Mouse (Mus musculus) CD4-positive, CD25-positive, alpha-beta regulatory T cell, adult 4 months (primary cell): Measurements from ENCODE around the gene Gm3327. TPM values are rescaled to one million over a fixed set of nuclear protein-coding genes. Genes with fewer than 3 reads are reported as not detected.
"Not testable (repeated sequence)": the region's sequence is repeated elsewhere in the genome, so short reads cannot be mapped to it uniquely, and the experiment has no call there.

ENCODE experiments used
- ATAC-seq: one replicate; pipeline ENCODE4 v1.8.0; 2017
- polyA plus RNA-seq, 2 experiments: library from polyadenylated mRNA; unstranded; fragments of 100-300 nt; shearing (Covaris generic); gene quantifications; one replicate each; pipeline ENCODE4 v1.2.1; 2017

Gene Gm3327
- polyA plus RNA-seq: not detected

GRCm38 (mm10) chr14:44123551-44123950 is at the start of gene Gm3327:
Gm3327 (plus strand) TSS chr14:44123851.
- ATAC-seq: not testable (repeated sequence)

- not testable (repeated sequence) for ATAC-seq
Measured at GRCm38 (mm10) chr14:44077785-44078341, 45.8 kb upstream of the Gm3327 start.

- not testable (repeated sequence) for ATAC-seq
Measured at GRCm38 (mm10) chr14:44086588-44086987, 37.1 kb upstream of the Gm3327 start.

GRCm38 (mm10) chr14:44087535-44087934 is 36.1 kb upstream of the Gm3327 start:
- not testable (repeated sequence) for ATAC-seq

GRCm38 (mm10) chr14:44091524-44091923 is 32.1 kb upstream of the Gm3327 start:
- not testable (repeated sequence) for ATAC-seq

GRCm38 (mm10) chr14:44094445-44094844 is 29.2 kb upstream of the Gm3327 start:
- ATAC-seq: not testable (repeated sequence)

- not testable (repeated sequence) for ATAC-seq
Measured at GRCm38 (mm10) chr14:44100030-44100429, 23.6 kb upstream of the Gm3327 start.

GRCm38 (mm10) chr14:44102354-44102753 is 21.3 kb upstream of the Gm3327 start, which contains the start of gene Ear2:
Ear2 (plus strand) TSS chr14:44102654.
- ATAC-seq: not testable (repeated sequence)

- no peak for ATAC-seq
Measured at GRCm38 (mm10) chr14:44110981-44111380, 12.7 kb upstream of the Gm3327 start.

Other genes starting within 250 kb of the Gm3327 start
- not detected for gene Ear1, start 248.3 kb upstream of the Gm3327 start, polyA plus RNA-seq
- not detected for gene Ear10, start 200.3 kb upstream of the Gm3327 start, polyA plus RNA-seq
- under 1 TPM in 1 of 2 experiments, not detected in 1; 0.15 TPM for gene Gm8113, start 198.5 kb upstream of the Gm3327 start, polyA plus RNA-seq
- not detected for gene Ang5, start 166.8 kb upstream of the Gm3327 start, polyA plus RNA-seq
- gene Ang6, start 121.6 kb upstream of the Gm3327 start, polyA plus RNA-seq: not detected
- 1 to 10 TPM in 1 of 2 experiments, not detected in 1; 1.4 TPM for gene Ear2, start 21.2 kb upstream of the Gm3327 start, polyA plus RNA-seq
- not detected for gene Gm8212, start 73.8 kb downstream of the Gm3327 start, polyA plus RNA-seq
- not detected for gene 4930503E14Rik, start 89.4 kb downstream of the Gm3327 start, polyA plus RNA-seq
- not detected for gene Gm8220, start 161.7 kb downstream of the Gm3327 start, polyA plus RNA-seq
- gene Gm5930, start 214.7 kb downstream of the Gm3327 start, polyA plus RNA-seq: not detected
- not detected for gene Gm8229, start 241.5 kb downstream of the Gm3327 start, polyA plus RNA-seq